Mouse (Mus musculus) limb, embryonic 14.5 days (tissue): ENCODE measurements around the gene Gm28043. TPM values are rescaled to one million over a fixed set of nuclear protein-coding genes. Genes with fewer than 3 reads are reported as not detected.
A peak's percentile ranks its signal among the peaks of the same experiment; 100 is the strongest.

ENCODE experiments used
- ATAC-seq: fragments of 200-750 bp; cut with Nextera tagmentation; 2 replicates; pipeline ENCODE4 v1.8.0; 2017; ENCODE audit warnings: low read depth, moderate number of reproducible peaks, moderate TSS enrichment; ENCODE audit not compliant: low FRiP score
- DNase-seq: peaks from one replicate; pipeline ENCODE4 v3.0.0-alpha.2; 2015; ENCODE audit warnings: low spot score
- H3K27ac ChIP-seq: fragments of 300-500 bp; sonication (generic); replicated peaks from 2 replicates; pipeline ENCODE4 v1.5.1; 2014; ENCODE audit warnings: low read depth, mild to moderate bottlenecking, low read length, moderate library complexity, mixed read lengths
- H3K27me3 ChIP-seq: fragments of 300-500 bp; sonication (generic); 2 replicates; pipeline ENCODE4 v1.6.1; 2014; ENCODE audit warnings: low read length, mixed read lengths; ENCODE audit not compliant: control insufficient read depth, insufficient read depth
- H3K36me3 ChIP-seq: fragments of 300-500 bp; sonication (generic); 2 replicates; pipeline ENCODE4 v1.6.1; 2014; ENCODE audit warnings: mild to moderate bottlenecking, low read length, moderate library complexity, mixed read lengths; ENCODE audit not compliant: control insufficient read depth, insufficient read depth
- H3K4me1 ChIP-seq: fragments of 300-500 bp; sonication (generic); 2 replicates; pipeline ENCODE4 v1.6.1; 2014; ENCODE audit warnings: antibody characterized with exemption, low read length, mixed read lengths; ENCODE audit not compliant: control insufficient read depth, insufficient read depth
- H3K4me2 ChIP-seq: fragments of 300-500 bp; sonication (generic); replicated peaks from 2 replicates; pipeline ENCODE4 v1.6.1; 2014; ENCODE audit warnings: low read depth, mild to moderate bottlenecking, low read length, moderate library complexity; ENCODE audit not compliant: severe bottlenecking
- H3K4me3 ChIP-seq: fragments of 300-500 bp; sonication (generic); replicated peaks from 2 replicates; pipeline ENCODE4 v1.5.1; 2014; ENCODE audit warnings: low read length
- H3K9ac ChIP-seq: fragments of 300-500 bp; sonication (generic); 2 replicates; pipeline ENCODE4 v1.6.1; 2014; ENCODE audit warnings: mild to moderate bottlenecking, low read depth, low read length, moderate library complexity; ENCODE audit not compliant: severe bottlenecking
- H3K9me3 ChIP-seq: fragments of 300-500 bp; sonication (generic); 2 replicates; pipeline ENCODE4 v1.6.1; 2016; ENCODE audit warnings: low read length; ENCODE audit not compliant: control insufficient read depth
- POLR2A ChIP-seq: fragments of 200-500 bp; IDR thresholded peaks from 2 replicates; pipeline ENCODE4 v1.8.0; 2012; ENCODE audit warnings: inconsistent platforms, mild to moderate bottlenecking, moderate library complexity, borderline replicate concordance; ENCODE audit not compliant: insufficient read depth, insufficient read length; ENCODE audit errors: extremely low read depth
- WGBS: fragments of 180-500 bp; shearing (Covaris S2); extraction: QIAGEN DNeasy Blood & Tissue Kit; methylation state at CpG from one replicate; pipeline ENCODE4 v1.1.7; 2014; 5-methylcytosine and 5-hydroxymethylcytosine counted together
- polyA plus RNA-seq, 2 experiments: library from polyadenylated mRNA; depleted of rRNA in 1 of 2; stranded (reverse) in 1 of 2; unstranded in 1 of 2; fragments of >200 nt; fragmentation: Nextera tagmentation in 1 of 2; extraction: Ambion mirVana in 1 of 2; gene quantifications; 2 replicates each; pipeline versions ENCODE4 v1.2.1 to v1.2.3; 2012 to 2014

Gm28043 gene
- polyA plus RNA-seq, 2 experiments, result 2.8 to 3.5 TPM

DNA sequence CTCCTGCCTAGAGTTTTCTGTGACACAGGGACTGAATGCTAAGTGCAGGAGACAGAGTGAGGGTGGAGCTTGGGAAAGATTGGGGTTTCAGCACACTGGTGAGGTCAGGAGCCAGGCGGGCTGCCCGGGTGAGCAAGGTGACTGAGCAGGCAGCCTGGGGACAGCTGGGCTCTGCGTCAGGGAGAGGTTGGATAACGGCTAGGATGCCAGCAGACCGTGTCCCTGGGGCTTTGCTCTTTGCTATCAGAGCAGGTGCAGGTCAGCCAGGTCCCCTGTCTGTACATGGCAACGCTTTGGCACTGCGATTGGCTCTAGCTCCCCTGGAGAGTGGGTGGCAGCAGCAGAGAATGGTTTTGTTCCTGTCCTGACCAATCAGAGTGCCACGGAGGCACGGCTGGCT lies 12.6 kb downstream of the Gm28043 start:
- no peak overlapping the region for H3K9ac ChIP-seq
- no peak overlapping the region for H3K27ac ChIP-seq
- H3K4me2 ChIP-seq, result no peak overlapping the region
- H3K36me3 ChIP-seq, result peaks cover 96% of the 10 kb centered on the region
- no peaks in the 10 kb centered on the region for H3K27me3 ChIP-seq
- 92% methylated on average over 9 of the region's 9 CpGs for WGBS
- DNase-seq (no peak), ATAC-seq (no peak)
- TF ChIP-seq POLR2A, result no peak
- H3K4me3 ChIP-seq, result no peak overlapping the region
- no peaks in the 10 kb centered on the region for H3K4me1 ChIP-seq
- H3K9me3 ChIP-seq, result no peaks in the 10 kb centered on the region

DNA sequence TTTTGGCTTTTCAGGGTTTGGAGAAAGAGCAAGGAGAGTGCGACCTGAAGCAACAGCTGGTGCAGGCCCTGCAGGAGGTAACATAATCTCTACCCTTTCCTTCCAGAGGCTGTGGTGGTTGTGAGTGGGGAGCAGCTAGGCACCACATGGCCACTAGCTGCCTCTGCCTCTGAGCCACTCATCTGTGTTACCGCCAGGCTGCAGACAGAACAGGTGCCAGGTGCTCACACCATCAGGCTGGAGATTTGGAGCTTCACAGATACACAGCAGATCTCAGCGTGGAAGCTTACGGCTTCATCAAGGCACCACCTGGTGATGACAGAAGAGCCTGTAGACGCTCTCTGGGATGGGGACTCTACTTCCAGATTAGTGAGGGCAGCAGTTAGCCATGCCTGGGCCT lies 14.3 kb downstream of the Gm28043 start:
- ATAC-seq (peak; percentile 30; the same call in 1 of the 2 replicates), DNase-seq (no peak)
- H3K9me3 ChIP-seq, result no peaks in the 10 kb centered on the region
- no peak overlapping the region for H3K4me2 ChIP-seq
- H3K4me3 ChIP-seq, result no peak overlapping the region
- H3K9ac ChIP-seq, result no peak overlapping the region
- no peaks in the 10 kb centered on the region for H3K27me3 ChIP-seq
- peaks cover 88% of the 10 kb centered on the region for H3K36me3 ChIP-seq
- no peak overlapping the region for H3K27ac ChIP-seq
- 92% methylated on average over 5 of the region's 5 CpGs for WGBS
- TF ChIP-seq POLR2A, result no peak
- H3K4me1 ChIP-seq, result no peaks in the 10 kb centered on the region

DNA sequence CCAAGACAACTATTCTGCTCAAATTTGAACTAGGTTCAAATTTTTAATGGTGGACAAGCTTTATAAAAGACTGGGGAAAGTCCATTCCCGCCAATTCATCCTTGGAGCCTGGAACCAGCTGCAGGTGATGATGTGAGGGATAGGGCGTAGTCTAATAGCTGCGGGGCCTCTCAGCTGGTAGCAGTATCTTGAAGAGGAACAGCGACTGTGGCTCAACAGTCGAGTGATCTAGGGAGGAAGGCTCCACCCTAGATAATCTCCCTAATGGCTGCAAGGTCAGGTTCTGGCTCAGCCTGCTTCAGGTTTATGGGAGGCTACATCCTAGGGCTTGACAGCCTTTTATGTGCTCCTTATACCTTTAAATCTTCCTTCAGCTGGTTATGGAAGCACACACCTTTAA lies 14.9 kb downstream of the Gm28043 start:
- Histone ChIP-seq H3K4me3 (no peak overlapping the region), H3K9ac (no peak overlapping the region), H3K4me2 (no peak overlapping the region), H3K4me1 (no peaks in the 10 kb centered on the region), H3K9me3 (no peaks in the 10 kb centered on the region), H3K36me3 (peaks cover 88% of the 10 kb centered on the region), H3K27me3 (no peaks in the 10 kb centered on the region), H3K27ac (no peak overlapping the region)
- ATAC-seq (no peak), DNase-seq (no peak)
- no peak for TF ChIP-seq POLR2A
- 85% methylated on average over 5 of the region's 5 CpGs for WGBS

DNA sequence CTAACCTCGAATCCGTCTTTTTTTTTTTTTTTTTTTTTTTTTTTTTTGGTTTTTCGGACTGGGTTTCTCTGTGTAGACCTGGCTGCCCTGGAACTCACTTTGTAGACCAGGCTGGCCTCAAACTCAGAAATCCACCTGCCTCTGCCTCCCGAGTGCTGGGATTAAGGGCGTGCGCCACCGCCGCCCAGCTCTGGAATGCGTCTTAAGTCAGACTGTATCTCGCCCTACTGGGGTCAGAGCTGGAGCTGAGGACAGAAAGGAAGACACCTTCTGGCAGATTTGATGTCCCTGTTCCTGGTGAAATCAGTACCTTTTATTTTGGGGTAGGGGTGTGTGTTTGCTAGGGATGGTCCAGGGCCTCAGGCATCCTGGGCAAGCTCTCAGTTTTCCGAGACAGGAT lies 17.6 kb downstream of the Gm28043 start:
- Histone ChIP-seq H3K4me1 (no peaks in the 10 kb centered on the region), H3K9ac (no peak overlapping the region), H3K4me2 (no peak overlapping the region), H3K27ac (no peak overlapping the region), H3K4me3 (no peak overlapping the region), H3K9me3 (no peaks in the 10 kb centered on the region), H3K36me3 (peaks cover 88% of the 10 kb centered on the region), H3K27me3 (no peaks in the 10 kb centered on the region)
- DNase-seq (no peak), ATAC-seq (no peak)
- TF ChIP-seq POLR2A, result no peak
- 92% methylated on average over 11 of the region's 11 CpGs for WGBS

DNA sequence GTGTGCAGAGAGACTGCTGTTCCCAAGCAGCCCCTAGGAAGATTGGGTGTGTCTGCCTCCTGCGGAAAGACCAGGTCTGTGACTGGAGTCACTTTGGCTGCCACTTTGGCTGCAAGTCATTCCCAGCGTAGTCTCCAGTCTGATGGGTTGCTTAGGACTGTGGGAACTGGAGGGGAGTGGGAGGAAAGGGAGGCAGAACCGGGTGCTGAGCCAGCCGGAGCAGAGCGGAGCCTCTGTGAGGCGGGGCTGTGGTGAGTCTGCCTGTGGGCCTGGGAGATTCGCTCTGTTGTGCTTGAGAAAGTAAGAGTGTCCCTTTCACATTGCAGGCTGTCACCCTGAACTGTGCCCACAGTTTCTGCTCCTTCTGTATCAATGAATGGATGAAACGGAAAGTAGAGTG lies 20.8 kb downstream of the Gm28043 start:
- no peak for ATAC-seq
- 91% methylated on average over 8 of the region's 8 CpGs for whole genome bisulfite sequencing
- Histone ChIP-seq H3K4me1 (no peaks in the 10 kb centered on the region), H3K4me3 (no peak overlapping the region), H3K36me3 (peaks cover 86% of the 10 kb centered on the region), H3K9me3 (no peaks in the 10 kb centered on the region), H3K27ac (no peak overlapping the region), H3K27me3 (no peaks in the 10 kb centered on the region), H3K9ac (no peak overlapping the region), H3K4me2 (no peak overlapping the region)
- DNase-seq, result no peak
- no peak for TF ChIP-seq POLR2A

DNA sequence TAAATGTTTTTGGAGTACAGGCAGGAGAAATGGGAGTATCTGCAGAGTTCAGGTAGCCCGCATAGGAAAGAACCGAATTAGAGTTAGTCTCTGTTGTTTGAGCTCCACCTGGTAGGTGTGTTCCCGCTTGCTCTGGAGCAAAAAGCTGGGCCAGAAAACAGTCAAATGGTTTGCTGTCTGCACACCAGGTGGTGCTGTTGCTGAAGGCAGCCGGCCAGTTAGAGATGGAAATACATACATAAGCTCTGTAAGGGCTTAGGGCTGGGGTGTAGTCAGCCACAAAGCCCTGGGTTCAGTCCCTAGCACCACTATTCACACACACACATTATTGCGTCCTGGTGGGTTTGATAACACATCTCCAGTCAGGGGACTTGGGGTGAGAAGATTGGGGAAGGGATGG lies 21.4 kb downstream of the Gm28043 start:
- Histone ChIP-seq H3K4me1 (no peaks in the 10 kb centered on the region), H3K9me3 (no peaks in the 10 kb centered on the region), H3K27ac (no peak overlapping the region), H3K36me3 (peaks cover 86% of the 10 kb centered on the region), H3K9ac (no peak overlapping the region), H3K4me3 (no peak overlapping the region), H3K27me3 (no peaks in the 10 kb centered on the region), H3K4me2 (no peak overlapping the region)
- TF ChIP-seq POLR2A, result no peak
- ATAC-seq (no peak), DNase-seq (peak; percentile 34)
- 70% methylated on average over 5 of the region's 5 CpGs for WGBS
